In genomic region chr8:84199348-84200125, GRCm38 (mm10) we compare ENCODE assay signal across 9 mouse cellular contexts. TPM values are rescaled to one million over a fixed set of nuclear protein-coding genes. Genes with fewer than 3 reads are reported as not detected.
DNase-seq lines count a peak whose midpoint lies in the region; ATAC-seq and TF ChIP-seq lines count a peak whose summit lies in the region.
"Had no signal": no experiment of that assay in that cellular context is flagged by ENCODE, and none has a peak within 500 bp of the region (broad histone marks: within the 10 kb centered on the region; RNA-seq: fewer than 3 reads in every experiment).

No protein-coding gene starts in this region.

- intact Hi-C loops in heart, postnatal 14 days (cut with DNase I), result loop anchor here (5.0 kb wide), 1 partner anchor 463 kb away; the partner anchor contains the start of gene Ier2

- no peaks in the 10 kb centered on the region for H3K27me3 ChIP-seq in heart, embryonic 11.5 days (ENCODE audit: control insufficient read depth, insufficient read depth, low read length)
- H3K27me3 ChIP-seq in ES-Bruce4 (ENCODE audit: control insufficient read depth, insufficient read depth, low read length, poor library complexity, severe bottlenecking), result no peaks in the 10 kb centered on the region
- H3K27me3 ChIP-seq in heart, postnatal 0 days (ENCODE audit: control insufficient read depth, insufficient read depth, low read length), result no peaks in the 10 kb centered on the region

- DNase-seq in heart, postnatal 14 days, result no peak
- DNase-seq in heart, postnatal 0 days (ENCODE audit: low spot score), result no peak
- no peak for DNase-seq in urinary bladder, postnatal 36 days (ENCODE audit: low spot score in 2 of 2)
- no peak for DNase-seq in adipocyte (ENCODE audit: low spot score)
- DNase-seq in embryo, embryonic 10.5 days (ENCODE audit: low spot score), result no peak

- H3K4me1 ChIP-seq in heart, embryonic 11.5 days (ENCODE audit: control insufficient read depth, insufficient read depth, low read length), result peaks cover 55% of the 10 kb centered on the region
- no peaks in the 10 kb centered on the region for H3K4me1 ChIP-seq in ES-Bruce4 (ENCODE audit: control insufficient read depth, insufficient read depth, low read length)
- H3K4me1 ChIP-seq in heart, postnatal 0 days (ENCODE audit: control insufficient read depth, insufficient read depth), result peaks cover 36% of the 10 kb centered on the region

- no peak for TF ChIP-seq CTCF in ES-Bruce4 (IDR thresholded peaks at IDR 0.05; ENCODE audit: low read depth, low read length)
- no peak for TF ChIP-seq CTCF in heart, postnatal 0 days (IDR thresholded peaks at IDR 0.05; ENCODE audit: low read depth)

- peak overlapping the region; percentile 96; the same call in 1 of the 2 replicates for H3K9ac ChIP-seq in heart, embryonic 11.5 days (ENCODE audit: low read depth, low read length)
- H3K9ac ChIP-seq in ES-Bruce4 (ENCODE audit: low read depth, poor library complexity, severe bottlenecking), result peak overlapping the region; percentile 96; the same call in 1 of the 2 replicates
- H3K9ac ChIP-seq in heart, postnatal 0 days (replicated peaks; ENCODE audit: low read depth, low read length), result no peak overlapping the region

- TF ChIP-seq EP300 in ES-Bruce4 (IDR thresholded peaks at IDR 0.05; ENCODE audit: insufficient read depth, low read depth, low read length), result no peak
- TF ChIP-seq EP300 in heart, postnatal 0 days (IDR thresholded peaks at IDR 0.05; ENCODE audit: low read depth), result no peak

- no peak for TF ChIP-seq POLR2A in ES-Bruce4 (IDR thresholded peaks at IDR 0.05; ENCODE audit: insufficient read depth, low read length)

- peak overlapping the region; percentile 98 for H3K27ac ChIP-seq in heart, embryonic 11.5 days (ENCODE audit: low read depth, low read length)
- H3K27ac ChIP-seq in ES-Bruce4 (ENCODE audit: insufficient read depth, low read length), result 0 out of 2 replicates have a peak overlapping the region, but pooled peaks have one; percentile 5
- peak overlapping the region; percentile 99 for H3K27ac ChIP-seq in heart, postnatal 0 days (ENCODE audit: low read depth)
- peak overlapping the region; percentile 75 for H3K27ac ChIP-seq in macrophage

- peaks cover 34% of the 10 kb centered on the region for H3K79me2 ChIP-seq in macrophage (ENCODE audit: inconsistent target)

- peak overlapping the region; percentile 99 for H3K4me2 ChIP-seq in heart, embryonic 11.5 days
- H3K4me2 ChIP-seq in heart, postnatal 0 days (ENCODE audit: low read depth, low read length), result no peak overlapping the region

- H3K36me3 ChIP-seq in heart, embryonic 11.5 days (ENCODE audit: control insufficient read depth, insufficient read depth, low read length), result no peaks in the 10 kb centered on the region
- H3K36me3 ChIP-seq in ES-Bruce4 (ENCODE audit: control insufficient read depth, insufficient read depth, low read length, poor library complexity, severe bottlenecking), result no peaks in the 10 kb centered on the region
- no peaks in the 10 kb centered on the region for H3K36me3 ChIP-seq in heart, postnatal 0 days (replicated peaks; ENCODE audit: control insufficient read depth, insufficient read depth, low read length)
- no peaks in the 10 kb centered on the region for H3K36me3 ChIP-seq in macrophage (ENCODE audit: inconsistent target)

- no peaks in the 10 kb centered on the region for H3K9me3 ChIP-seq in heart, embryonic 11.5 days (replicated peaks; ENCODE audit: control insufficient read depth, low read length)
- no peaks in the 10 kb centered on the region for H3K9me3 ChIP-seq in ES-Bruce4 (replicated peaks; ENCODE audit: control insufficient read depth, insufficient read depth, low read length, poor library complexity, severe bottlenecking)
- no peaks in the 10 kb centered on the region for H3K9me3 ChIP-seq in heart, postnatal 0 days (replicated peaks; ENCODE audit: control insufficient read depth, low read length)

- H3K4me3 ChIP-seq in heart, embryonic 11.5 days (ENCODE audit: low read depth, low read length), result no peak overlapping the region
- H3K4me3 ChIP-seq in ES-Bruce4 (ENCODE audit: low read depth, low read length), result no peak overlapping the region
- H3K4me3 ChIP-seq in heart, postnatal 0 days (ENCODE audit: low read depth, low read length), result no peak overlapping the region
- H3K4me3 ChIP-seq in macrophage (ENCODE audit: inconsistent target), result no peak overlapping the region

- ATAC-seq in heart, embryonic 11.5 days (replicated peaks; ENCODE audit: insufficient number of reproducible peaks, low FRiP score, low TSS enrichment), result no peak
- no peak for ATAC-seq in heart, postnatal 0 days (ENCODE audit: insufficient read depth, low read depth)

- 62% methylated on average over 11 of the region's 11 CpGs for WGBS in heart, embryonic 11.5 days (ENCODE audit: insufficient replicate concordance)
- 57% methylated on average over 11 of the region's 11 CpGs for WGBS in heart, postnatal 0 days
- WGBS in macrophage (ENCODE audit: missing documents), result 69% methylated on average over 11 of the region's 11 CpGs

RNA-seq across cellular contexts. Expression of gene Nanos3, which starts 14.5 kb away (rescaled TPM):
- polyA plus RNA-seq in heart, embryonic 11.5 days (2014; fragmentation: Nextera tagmentation; extraction: Ambion mirVana), result 1.4 and 2.8 TPM in 2 replicates
- total RNA-seq in heart, postnatal 14 days (2021), result 1 to 10 TPM; 1.8 to 2.0 TPM
- polyA plus RNA-seq in ES-Bruce4 (2011; ENCODE audit: insufficient read depth, insufficient read length, low read depth, missing spikeins) (3.0 and 4.3 TPM in 2 replicates), macrophage (2018) (not detected in 3 replicates)
- 1.4 TPM in 1 of 2 replicates, not detected in the other for total RNA-seq in heart, postnatal 0 days (2014; rRNA removed; ENCODE audit: low replicate concordance)
- polyA plus RNA-seq in heart, postnatal 0 days (2015; fragmentation: Nextera tagmentation; extraction: Ambion mirVana), result 4.6 and 6.0 TPM in 2 replicates
- not detected for total RNA-seq in macrophage (2018; cell fraction: chromatin; rRNA removed)
- not detected for total RNA-seq in macrophage (2018; cell fraction: cytosol; rRNA removed)
- total RNA-seq in macrophage (2018; cell fraction: nucleus; rRNA removed), result not detected
- total RNA-seq: common myeloid progenitor, adult 5-6 weeks had no signal

RNA-seq across cellular contexts. Expression of gene Zswim4, which starts 37.3 kb away (rescaled TPM):
- polyA plus RNA-seq in heart, embryonic 11.5 days (2014; fragmentation: Nextera tagmentation; extraction: Ambion mirVana), result 6.3 and 7.8 TPM in 2 replicates
- total RNA-seq in heart, postnatal 14 days (2021), result 10 to 100 TPM in 1 of 2 experiments, 1 to 10 TPM in 1; 9.1 to 10.1 TPM
- polyA plus RNA-seq in ES-Bruce4 (2011; ENCODE audit: insufficient read depth, insufficient read length, low read depth, missing spikeins), result 14.8 and 15.4 TPM in 2 replicates
- 23.8 and 31.4 TPM in 2 replicates for total RNA-seq in heart, postnatal 0 days (2014; rRNA removed; ENCODE audit: low replicate concordance)
- 4.6 and 5.8 TPM in 2 replicates for polyA plus RNA-seq in heart, postnatal 0 days (2015; fragmentation: Nextera tagmentation; extraction: Ambion mirVana)
- total RNA-seq in macrophage (2018; cell fraction: chromatin; rRNA removed), result 100 to 1,000 TPM in 10 of 26 experiments, 10 to 100 TPM in 16; 14.9 to 367 (median 57.3) TPM
- 100 to 1,000 TPM in 3 of 26 experiments, 10 to 100 TPM in 15, 1 to 10 TPM in 8; 8.4 to 139 (median 12.8) TPM for total RNA-seq in macrophage (2018; cell fraction: cytosol; rRNA removed)
- total RNA-seq in macrophage (2018; cell fraction: nucleus; rRNA removed), result 100 to 1,000 TPM in 9 of 26 experiments, 10 to 100 TPM in 17; 10.4 to 250 (median 62.3) TPM
- 5.1 to 8.7 TPM (median 7.9 TPM) in 3 replicates for polyA plus RNA-seq in macrophage (2018)

RNA-seq across cellular contexts. Expression of gene D8Ertd738e, which starts 50.0 kb away (rescaled TPM):
- 321 and 330 TPM in 2 replicates for polyA plus RNA-seq in heart, embryonic 11.5 days (2014; fragmentation: Nextera tagmentation; extraction: Ambion mirVana)
- 100 to 1,000 TPM; 213 to 217 TPM for total RNA-seq in heart, postnatal 14 days (2021)
- polyA plus RNA-seq in ES-Bruce4 (2011; ENCODE audit: insufficient read depth, insufficient read length, low read depth, missing spikeins) (90.6 and 92.0 TPM in 2 replicates), macrophage (2018) (203 to 260 TPM (median 230 TPM) in 3 replicates)
- total RNA-seq in heart, postnatal 0 days (2014; rRNA removed; ENCODE audit: low replicate concordance), result 90.3 and 93.2 TPM in 2 replicates
- 382 and 414 TPM in 2 replicates for polyA plus RNA-seq in heart, postnatal 0 days (2015; fragmentation: Nextera tagmentation; extraction: Ambion mirVana)
- total RNA-seq in macrophage (2018; cell fraction: chromatin; rRNA removed), result 10 to 100 TPM in 24 of 26 experiments, 1 to 10 TPM in 2; 5.9 to 54.7 (median 20.9) TPM
- 100 to 1,000 TPM; 149 to 210 (median 177) TPM for total RNA-seq in macrophage (2018; cell fraction: cytosol; rRNA removed)
- total RNA-seq in macrophage (2018; cell fraction: nucleus; rRNA removed), result 10 to 100 TPM; 15.7 to 76.5 (median 48.7) TPM

RNA-seq across cellular contexts. Expression of gene 4930432K21Rik, which starts 51.7 kb away (rescaled TPM):
- 0.44 and 0.59 TPM in 2 replicates for polyA plus RNA-seq in heart, embryonic 11.5 days (2014; fragmentation: Nextera tagmentation; extraction: Ambion mirVana)
- under 1 TPM; 0.33 to 0.37 TPM for total RNA-seq in heart, postnatal 14 days (2021)
- polyA plus RNA-seq in ES-Bruce4 (2011; ENCODE audit: insufficient read depth, insufficient read length, low read depth, missing spikeins) (3.8 and 4.7 TPM in 2 replicates), macrophage (2018) (0.41 to 0.82 TPM (median 0.47 TPM) in 3 replicates)
- 0.43 TPM in 1 of 2 replicates, not detected in the other for total RNA-seq in heart, postnatal 0 days (2014; rRNA removed; ENCODE audit: low replicate concordance)
- 0.34 and 0.48 TPM in 2 replicates for polyA plus RNA-seq in heart, postnatal 0 days (2015; fragmentation: Nextera tagmentation; extraction: Ambion mirVana)
- total RNA-seq in macrophage (2018; cell fraction: chromatin; rRNA removed), result 1 to 10 TPM in 1 of 26 experiments, under 1 TPM in 11, not detected in 14; 0.33 to 1.3 (median 0.48) TPM
- total RNA-seq in macrophage (2018; cell fraction: cytosol; rRNA removed), result under 1 TPM in 23 of 26 experiments, not detected in 3; 0.03 to 0.29 (median 0.12) TPM
- total RNA-seq in macrophage (2018; cell fraction: nucleus; rRNA removed), result under 1 TPM in 8 of 26 experiments, not detected in 18; 0.18 to 0.61 (median 0.39) TPM

RNA-seq across cellular contexts. Expression of gene Cc2d1a, which starts 51.8 kb away (rescaled TPM):
- polyA plus RNA-seq in heart, embryonic 11.5 days (2014; fragmentation: Nextera tagmentation; extraction: Ambion mirVana), result 11.1 and 12.6 TPM in 2 replicates
- 10 to 100 TPM; 12.8 to 13.5 TPM for total RNA-seq in heart, postnatal 14 days (2021)
- 18.0 and 27.2 TPM in 2 replicates for polyA plus RNA-seq in ES-Bruce4 (2011; ENCODE audit: insufficient read depth, insufficient read length, low read depth, missing spikeins)
- total RNA-seq in heart, postnatal 0 days (2014; rRNA removed; ENCODE audit: low replicate concordance), result 13.1 and 17.1 TPM in 2 replicates
- polyA plus RNA-seq in heart, postnatal 0 days (2015; fragmentation: Nextera tagmentation; extraction: Ambion mirVana), result 8.4 and 10.2 TPM in 2 replicates
- 10 to 100 TPM in 23 of 26 experiments, 1 to 10 TPM in 3; 7.9 to 63.0 (median 37.4) TPM for total RNA-seq in macrophage (2018; cell fraction: chromatin; rRNA removed)
- 10 to 100 TPM; 14.7 to 29.5 (median 23.4) TPM for total RNA-seq in macrophage (2018; cell fraction: cytosol; rRNA removed)
- total RNA-seq in macrophage (2018; cell fraction: nucleus; rRNA removed), result 10 to 100 TPM in 25 of 26 experiments, 1 to 10 TPM in 1; 8.4 to 33.9 (median 20.7) TPM
- polyA plus RNA-seq in macrophage (2018), result 21.7 to 24.3 TPM (median 22.4 TPM) in 3 replicates

Comparison
In these comparisons a context has a peak if more than half of its experiments do, and no peak if none do; other contexts are left out.
1. H3K27ac ChIP-seq: peak in every context shown above with its lines; median percentile 99 in heart, postnatal 0 days; 98 in heart, embryonic 11.5 days; 75 in macrophage; 5 in ES-Bruce4.